Mouse (Mus musculus) cortical plate, adult 2 months (tissue): ENCODE results near the gene Pank4.

Experiments
- CTCF ChIP-seq: fragments of 200-500 bp; IDR thresholded peaks from 2 replicates; pipeline ENCODE4 v1.5.1; 2011; ENCODE audit warnings: mild to moderate bottlenecking, control low read depth, low read length; ENCODE audit not compliant: insufficient read depth; ENCODE audit errors: extremely low read depth
- POLR2A ChIP-seq: fragments of 200-500 bp; IDR thresholded peaks from 2 replicates; pipeline ENCODE4 v1.6.1; 2011; ENCODE audit warnings: mild to moderate bottlenecking, low read length, control low read depth; ENCODE audit not compliant: insufficient read depth; ENCODE audit errors: extremely low read depth

GRCm38 (mm10) chr4:154985151-154985777, 21.3 kb downstream of the Pank4 start:
- TF ChIP-seq POLR2A (no peak), CTCF (no peak)
